Mouse (Mus musculus) G1E (cell line): Measurements from ENCODE around the gene Ereg. TPM values are rescaled to one million over a fixed set of nuclear protein-coding genes. Genes with fewer than 3 reads are reported as not detected.

Experiments used
- ATAC-seq: 2 replicates; pipeline ENCODE4 v1.8.0; 2016; ENCODE audit warnings: mild to moderate bottlenecking; ENCODE audit not compliant: insufficient number of reproducible peaks, poor library complexity, low FRiP score, severe bottlenecking; ENCODE audit errors: extremely low read depth
- DNase-seq: peaks from one replicate; pipeline ENCODE4 v3.0.0; 2012; ENCODE audit warnings: low spot score
- H3K27me3 ChIP-seq: 2 replicates; pipeline ENCODE4 v1.6.1; 2012; ENCODE audit warnings: mild to moderate bottlenecking, low read length, inconsistent platforms; ENCODE audit not compliant: insufficient read depth
- H3K36me3 ChIP-seq: replicated peaks from 2 replicates; pipeline ENCODE3; 2012; ENCODE audit warnings: mild to moderate bottlenecking, inconsistent platforms
- H3K4me1 ChIP-seq: 2 replicates; pipeline ENCODE4 v1.6.1; 2012; ENCODE audit warnings: low read depth, low read length, inconsistent platforms, mixed read lengths; ENCODE audit not compliant: insufficient read depth
- H3K4me3 ChIP-seq: 2 replicates; pipeline ENCODE4 v1.5.1; 2012; ENCODE audit warnings: low read depth, mild to moderate bottlenecking, inconsistent platforms, low read length, moderate library complexity, mixed read lengths
- H3K9me3 ChIP-seq: replicated peaks from 2 replicates; pipeline ENCODE4 v1.6.1; 2012; ENCODE audit warnings: inconsistent platforms
- CTCF ChIP-seq: IDR thresholded peaks from 2 replicates; pipeline ENCODE4 v1.5.1; 2012; ENCODE audit warnings: low read depth, low read length, inconsistent platforms, mixed read lengths
- GATA1 ChIP-seq: IDR thresholded peaks from 2 replicates; pipeline ENCODE4 v1.6.1; 2012; ENCODE audit warnings: borderline replicate concordance, low read length, inconsistent platforms, mixed read lengths
- GATA2 ChIP-seq: IDR thresholded peaks from 2 replicates; pipeline ENCODE4 v1.6.1; 2012; ENCODE audit warnings: low read depth, low read length, inconsistent platforms, borderline replicate concordance
- POLR2AphosphoS5 ChIP-seq: IDR thresholded peaks from 2 replicates; pipeline ENCODE4 v1.6.1; 2012; ENCODE audit warnings: low read depth, low read length, inconsistent platforms; ENCODE audit not compliant: insufficient replicate concordance
- TAL1 ChIP-seq: conservative IDR thresholded peaks from 2 replicates; pipeline ENCODE4 v1.6.1; 2012; ENCODE audit warnings: low read depth, low read length, inconsistent platforms, mixed read lengths
- polyA plus RNA-seq: library from polyadenylated mRNA; stranded (reverse); fragments of >175 nt; gene quantifications from 2 replicates; pipeline ENCODE4 v1.2.3, GENCODE M21; 2012
- total RNA-seq, 2 experiments: library from RNA; stranded (forward) in 1 of 2; stranded (reverse) in 1 of 2; fragments of 200-1000 nt in 1 of 2; fragments of >200 nt in 1 of 2; fragmentation: Nextera tagmentation in 1 of 2; gene quantifications; 2 replicates each; pipeline ENCODE4 v1.2.3; 2014 to 2017

Ereg gene
- total and polyA plus RNA-seq, 3 experiments, result not detected

- Histone ChIP-seq H3K4me1 (0 out of 2 replicates have a peak, but pooled peaks cover 2% of the 10 kb centered on the region), H3K36me3 (no peaks in the 10 kb centered on the region), H3K27me3 (no peaks in the 10 kb centered on the region), H3K9me3 (no peaks in the 10 kb centered on the region; the same call in 1 of the 2 replicates), H3K4me3 (no peak overlapping the region)
- DNase-seq (no peak), ATAC-seq (no peak)
- TF ChIP-seq CTCF (no peak), TAL1 (no peak), POLR2AphosphoS5 (no peak), GATA2 (no peak), GATA1 (no peak)
These were observed 31.8 kb downstream of the Ereg start for GRCm38 (mm10) chr5:91106248-91106647.

GRCm38 (mm10) chr5:91110023-91110670 is 35.7 kb downstream of the Ereg start:
- TF ChIP-seq TAL1, result no peak
- TF ChIP-seq CTCF, result no peak
- no peak for TF ChIP-seq GATA2
- no peak for TF ChIP-seq POLR2AphosphoS5
- no peak for TF ChIP-seq GATA1
- Histone ChIP-seq H3K36me3 (no peaks in the 10 kb centered on the region), H3K9me3 (no peaks in the 10 kb centered on the region; the same call in 1 of the 2 replicates), H3K4me1 (0 out of 2 replicates have a peak, but pooled peaks cover 2% of the 10 kb centered on the region), H3K4me3 (no peak overlapping the region), H3K27me3 (no peaks in the 10 kb centered on the region)
- DNase-seq (no peak), ATAC-seq (peak; percentile 89)

DNA sequence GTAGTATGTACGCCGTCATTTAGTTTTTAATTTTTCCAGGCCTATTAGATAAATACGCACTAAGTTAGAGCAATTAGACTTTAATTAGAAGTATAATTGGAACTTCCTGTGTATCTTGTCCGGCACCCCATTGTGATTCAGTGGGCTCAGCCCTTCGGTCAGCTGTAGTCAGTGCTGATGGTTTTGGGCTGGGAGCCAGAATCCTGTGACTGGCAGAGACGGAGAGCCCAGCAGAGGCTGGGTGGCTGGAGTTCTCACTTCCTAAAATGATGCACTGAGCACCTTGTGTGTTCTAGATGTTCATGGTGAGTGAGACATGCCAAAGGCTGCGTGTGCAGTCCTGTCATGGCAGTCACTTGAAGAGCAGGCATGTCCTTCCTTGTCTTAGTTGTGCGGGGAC is 36.6 kb downstream of the Ereg start:
- TF ChIP-seq GATA2 (no peak), TAL1 (no peak), GATA1 (no peak), POLR2AphosphoS5 (no peak)
- Histone ChIP-seq H3K36me3 (no peaks in the 10 kb centered on the region), H3K4me1 (0 out of 2 replicates have a peak, but pooled peaks cover 2% of the 10 kb centered on the region), H3K9me3 (no peaks in the 10 kb centered on the region; the same call in 1 of the 2 replicates), H3K27me3 (no peaks in the 10 kb centered on the region), H3K4me3 (no peak overlapping the region)
- ATAC-seq, result no peak
- no peak for DNase-seq

- no peak for DNase-seq
- H3K36me3 ChIP-seq, result no peaks in the 10 kb centered on the region
- TF ChIP-seq GATA1, result no peak
- TF ChIP-seq GATA2, result no peak
- no peak for TF ChIP-seq POLR2AphosphoS5
- no peak for TF ChIP-seq TAL1
- H3K27me3 ChIP-seq, result no peaks in the 10 kb centered on the region
- H3K4me1 ChIP-seq, result 0 out of 2 replicates have a peak, but pooled peaks cover 2% of the 10 kb centered on the region
- ATAC-seq, result no peak
- H3K9me3 ChIP-seq, result no peaks in the 10 kb centered on the region; the same call in 1 of the 2 replicates
- no peak overlapping the region for H3K4me3 ChIP-seq
These were observed 39.5 kb downstream of the Ereg start for GRCm38 (mm10) chr5:91113967-91114366.

DNA sequence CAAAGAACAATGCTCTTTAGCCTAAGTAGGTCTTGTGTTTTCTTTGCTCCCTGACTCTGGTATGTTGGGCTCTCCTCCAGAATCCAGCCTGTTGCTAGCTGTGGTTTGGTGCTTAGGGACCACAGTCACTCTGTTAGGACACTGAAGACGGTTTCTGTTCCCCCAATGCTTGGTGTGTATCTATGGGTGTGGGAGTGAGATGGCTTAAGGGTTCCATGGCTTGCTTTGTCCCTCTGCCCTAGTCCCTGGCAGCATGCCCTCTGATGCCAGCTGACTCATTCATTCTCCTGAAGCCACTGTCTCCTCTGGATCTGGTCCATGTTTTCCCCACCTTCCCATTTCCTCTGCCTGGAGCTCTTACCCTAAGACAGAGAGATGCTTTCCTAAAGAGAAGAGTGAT is 40.2 kb downstream of the Ereg start:
- Histone ChIP-seq H3K36me3 (no peaks in the 10 kb centered on the region), H3K9me3 (no peaks in the 10 kb centered on the region; the same call in 1 of the 2 replicates), H3K27me3 (no peaks in the 10 kb centered on the region), H3K4me3 (no peak overlapping the region), H3K4me1 (0 out of 2 replicates have a peak, but pooled peaks cover 2% of the 10 kb centered on the region)
- TF ChIP-seq GATA2, result no peak
- no peak for TF ChIP-seq GATA1
- TF ChIP-seq TAL1, result no peak
- no peak for TF ChIP-seq CTCF
- TF ChIP-seq POLR2AphosphoS5, result no peak
- ATAC-seq (no peak), DNase-seq (no peak)

DNA sequence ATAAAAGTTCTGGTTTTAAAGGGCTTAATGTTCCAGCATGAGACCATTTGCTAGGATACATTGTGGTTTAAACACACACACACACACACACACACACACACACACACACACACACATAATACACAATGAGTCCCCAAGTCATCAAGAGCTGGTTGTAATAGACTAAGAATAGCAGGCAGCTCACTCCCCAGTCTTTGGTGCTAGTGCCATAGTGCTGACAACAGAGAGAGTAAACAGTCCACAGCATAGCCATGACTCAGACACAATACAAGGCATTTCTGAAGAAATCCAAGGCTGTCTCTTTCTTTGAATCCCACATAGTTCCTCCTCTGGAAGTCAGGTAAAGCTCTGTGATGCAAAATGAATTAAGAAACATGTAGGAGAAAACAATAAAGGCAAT is 44.2 kb downstream of the Ereg start:
- Histone ChIP-seq H3K27me3 (no peaks in the 10 kb centered on the region), H3K4me1 (no peaks in the 10 kb centered on the region), H3K36me3 (no peaks in the 10 kb centered on the region), H3K9me3 (no peaks in the 10 kb centered on the region), H3K4me3 (no peak overlapping the region)
- ATAC-seq, result no peak
- DNase-seq, result no peak
- TF ChIP-seq GATA2, result no peak
- TF ChIP-seq CTCF, result no peak
- TF ChIP-seq TAL1, result no peak
- no peak for TF ChIP-seq GATA1
- no peak for TF ChIP-seq POLR2AphosphoS5
